8 mouse cellular contexts compared by ENCODE assay signal in genomic region chr1:120032804-120033468, GRCm38 (mm10). TPM values are rescaled to one million over a fixed set of nuclear protein-coding genes. Genes with fewer than 3 reads are reported as not detected.
A peak's percentile ranks its signal among the peaks of the same experiment; 100 is the strongest.
DNase-seq lines count a peak whose midpoint lies in the region; ATAC-seq lines count a peak whose summit lies in the region.

No protein-coding gene starts in this region.

- no peaks in the 10 kb centered on the region for H3K27me3 ChIP-seq in hindbrain, embryonic 15.5 days

- no peaks in the 10 kb centered on the region for H3K4me1 ChIP-seq in hindbrain, embryonic 15.5 days (replicated peaks)

- H3K27ac ChIP-seq in hindbrain, embryonic 15.5 days (replicated peaks), result no peak overlapping the region

- ATAC-seq in hindbrain, embryonic 15.5 days (ENCODE audit: low FRiP score, low read depth), result peak; percentile 54; the same call in 1 of the 2 replicates

- DNase-seq in R1 (ENCODE audit: low read depth, low spot score), result peak; percentile 91
- DNase-seq in cerebellum, postnatal 25 days, result peak; percentile 76 to 88
- peak; percentile 67 to 69 for DNase-seq in frontal cortex, postnatal 36 days (ENCODE audit: low spot score in 2 of 2)
- peak; percentile 48 to 73 for DNase-seq in layer of hippocampus, postnatal 25 days (ENCODE audit: extremely low spot score in 1 of 2, low spot score in 1 of 2)
- peak; percentile 83 for DNase-seq in lung, postnatal 25 days (ENCODE audit: low spot score)
- DNase-seq in retina, postnatal 1 day, result peak; percentile 90
- DNase-seq in thymus, postnatal 36 days, result peak; percentile 46

- no peak overlapping the region for H3K4me2 ChIP-seq in hindbrain, embryonic 15.5 days

- no peak overlapping the region for H3K9ac ChIP-seq in hindbrain, embryonic 15.5 days

- no peak overlapping the region for H3K4me3 ChIP-seq in hindbrain, embryonic 15.5 days

- WGBS in hindbrain, embryonic 15.5 days, result 51% methylated on average over 10 of the region's 10 CpGs

- no peaks in the 10 kb centered on the region for H3K9me3 ChIP-seq in hindbrain, embryonic 15.5 days

- H3K36me3 ChIP-seq in hindbrain, embryonic 15.5 days, result no peaks in the 10 kb centered on the region

RNA-seq across cellular contexts. Expression of gene Sctr, which starts 26.2 kb away (rescaled TPM):
- polyA plus RNA-seq in hindbrain, embryonic 15.5 days (2015; fragmentation: Nextera tagmentation; extraction: Ambion mirVana), result 0.41 and 0.82 TPM in 2 replicates
- 1 to 10 TPM; 1.0 to 1.7 TPM for total RNA-seq in layer of hippocampus, postnatal 25 days (2021)

RNA-seq across cellular contexts. Expression of gene Cfap221, which starts 35.9 kb away (rescaled TPM):
- polyA plus RNA-seq in hindbrain, embryonic 15.5 days (2015; fragmentation: Nextera tagmentation; extraction: Ambion mirVana), result 0.35 and 0.40 TPM in 2 replicates
- under 1 TPM; 0.15 to 0.42 TPM for total RNA-seq in layer of hippocampus, postnatal 25 days (2021)

RNA-seq across cellular contexts. Expression of gene Tmem37, which starts 40.9 kb away (rescaled TPM):
- 7.6 and 9.8 TPM in 2 replicates for polyA plus RNA-seq in hindbrain, embryonic 15.5 days (2015; fragmentation: Nextera tagmentation; extraction: Ambion mirVana)
- total RNA-seq in layer of hippocampus, postnatal 25 days (2021), result 1 to 10 TPM in 1 of 2 experiments, under 1 TPM in 1; 0.94 to 1.1 TPM
